Mouse (Mus musculus): Measurements from ENCODE around the gene Gm28230.

Gene Gm28230

DNA sequence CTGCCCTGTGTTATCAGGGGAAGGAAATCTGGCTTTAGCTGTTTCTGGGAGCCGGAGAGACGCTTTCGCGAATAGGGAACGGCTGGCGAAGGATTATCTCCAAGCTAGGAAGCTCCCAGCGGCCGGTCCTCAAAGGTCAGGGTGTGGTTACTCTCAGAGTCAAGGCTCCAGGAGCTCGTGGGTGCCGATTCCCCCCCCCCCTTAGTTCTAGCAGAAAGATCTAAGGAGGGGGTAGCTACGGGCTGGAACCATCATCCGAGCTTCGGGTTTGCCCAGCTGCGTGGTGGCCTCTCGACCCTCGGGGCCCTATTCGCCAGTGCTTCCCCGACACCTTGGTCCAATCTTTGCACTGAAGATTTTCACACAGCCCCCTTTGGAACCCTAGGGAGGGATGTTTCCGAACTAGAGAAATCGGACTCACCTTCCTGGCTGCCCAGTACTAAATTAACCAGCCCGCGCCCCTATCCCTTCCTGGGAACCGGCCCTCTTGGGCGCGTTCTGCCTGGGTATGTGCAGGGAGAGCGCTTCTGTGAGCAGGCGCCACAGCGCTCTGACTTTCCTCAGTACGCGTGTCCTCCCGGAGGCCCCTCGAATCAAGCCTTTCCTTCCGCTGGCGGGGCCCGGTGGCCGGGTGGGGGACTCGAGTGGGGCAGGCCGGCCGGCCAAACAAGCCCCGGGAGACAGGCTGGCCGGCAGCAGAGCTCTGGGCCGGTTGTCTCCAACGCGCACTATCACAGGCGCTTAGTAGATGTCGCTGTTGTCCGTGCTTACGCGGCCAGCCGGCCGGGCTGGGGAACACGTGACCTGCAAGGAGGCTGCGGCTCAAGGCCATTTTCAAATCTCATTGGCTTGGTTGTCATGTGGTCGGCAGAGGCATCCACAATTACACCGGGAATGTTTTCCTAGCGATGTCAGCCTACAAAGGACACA, 35.2 kb upstream of the Gm28230 start, which contains the start of gene Hoxd10:
Hoxd10 (plus strand) TSS at position 903 of the 930 bp plus-strand sequence.
- no peak for DNase-seq (ENCODE audit: low spot score in 2 of 2)

DNA sequence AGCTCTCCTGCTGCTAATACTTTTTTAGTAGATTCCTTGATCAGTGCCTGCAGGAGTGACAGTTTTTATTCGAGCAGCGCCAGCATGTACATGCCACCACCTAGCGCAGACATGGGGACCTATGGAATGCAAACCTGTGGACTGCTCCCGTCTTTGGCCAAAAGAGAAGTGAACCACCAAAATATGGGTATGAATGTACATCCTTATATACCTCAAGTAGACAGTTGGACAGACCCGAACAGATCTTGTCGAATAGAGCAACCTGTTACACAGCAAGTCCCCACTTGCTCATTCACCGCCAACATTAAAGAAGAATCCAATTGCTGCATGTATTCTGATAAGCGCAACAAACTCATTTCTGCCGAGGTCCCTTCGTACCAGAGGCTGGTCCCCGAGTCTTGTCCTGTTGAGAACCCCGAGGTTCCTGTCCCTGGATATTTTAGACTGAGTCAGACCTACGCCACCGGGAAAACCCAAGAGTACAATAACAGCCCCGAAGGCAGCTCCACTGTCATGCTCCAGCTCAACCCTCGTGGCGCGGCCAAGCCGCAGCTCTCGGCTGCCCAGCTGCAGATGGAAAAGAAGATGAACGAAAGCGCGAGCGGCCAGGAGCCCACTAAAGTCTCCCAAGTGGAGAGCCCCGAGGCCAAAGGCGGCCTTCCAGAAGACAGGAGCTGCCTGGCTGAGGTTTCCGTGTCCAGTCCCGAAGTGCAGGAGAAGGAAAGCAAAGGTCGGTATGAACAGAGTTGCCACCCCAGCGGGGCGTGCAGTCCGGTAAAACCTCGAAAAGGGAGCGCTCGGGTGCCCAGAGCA, 34.3 kb upstream of the Gm28230 start:
- DNase-seq (ENCODE audit: low spot score in 2 of 2), result no peak

DNA sequence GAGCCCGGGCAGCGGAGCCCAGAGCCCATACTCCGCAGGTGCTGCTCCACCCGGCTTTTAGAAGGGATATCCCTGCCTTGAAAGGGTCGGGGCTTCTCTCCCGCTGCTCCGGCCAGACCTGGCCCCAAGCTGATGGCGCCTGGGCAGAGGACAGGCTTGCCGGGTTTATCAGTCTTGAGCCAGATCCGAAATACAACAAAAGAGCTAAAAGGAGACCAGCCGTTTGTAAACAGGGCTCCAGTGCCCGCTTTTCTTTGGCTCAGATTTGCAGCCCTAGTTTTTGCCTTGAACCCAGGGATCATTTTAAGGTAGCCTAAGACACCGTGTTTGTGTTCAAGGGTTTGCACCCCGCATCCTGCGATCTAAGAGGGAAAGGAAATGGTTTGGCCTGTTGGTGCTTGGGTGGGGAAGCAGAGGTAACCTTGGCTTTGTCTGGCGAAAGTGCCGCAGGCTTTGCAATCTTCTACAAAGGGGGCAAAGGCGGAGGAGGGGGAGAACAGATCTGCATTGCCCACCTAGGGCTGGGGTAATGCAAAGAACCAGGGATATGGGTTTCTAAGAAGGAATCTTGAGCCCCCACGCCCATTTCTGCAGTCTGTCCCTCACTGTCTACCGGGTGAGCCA, 33.6 kb upstream of the Gm28230 start:
- DNase-seq (ENCODE audit: low spot score in 2 of 2), result no peak

DNA sequence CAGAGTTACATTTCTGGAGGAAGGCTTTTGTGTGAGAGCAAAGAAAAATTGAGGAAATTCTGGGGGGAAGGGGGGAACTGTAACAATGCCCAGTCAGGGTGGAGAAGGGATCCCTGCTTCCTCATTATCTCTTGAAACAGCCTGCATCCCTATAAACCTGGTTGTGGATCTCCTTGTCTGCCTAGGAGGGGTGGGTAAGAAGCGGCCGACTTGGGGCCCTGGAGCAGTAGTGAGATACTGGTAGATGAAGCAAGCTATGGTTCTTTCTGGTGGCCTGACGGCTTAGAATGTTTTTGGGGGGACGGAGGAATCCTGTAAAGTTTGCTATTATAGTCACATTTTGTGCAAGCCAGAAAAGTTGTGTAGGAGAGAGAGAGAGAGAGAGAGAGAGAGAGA, 33.1 kb upstream of the Gm28230 start:
- no peak for DNase-seq (ENCODE audit: low spot score in 2 of 2)

DNA sequence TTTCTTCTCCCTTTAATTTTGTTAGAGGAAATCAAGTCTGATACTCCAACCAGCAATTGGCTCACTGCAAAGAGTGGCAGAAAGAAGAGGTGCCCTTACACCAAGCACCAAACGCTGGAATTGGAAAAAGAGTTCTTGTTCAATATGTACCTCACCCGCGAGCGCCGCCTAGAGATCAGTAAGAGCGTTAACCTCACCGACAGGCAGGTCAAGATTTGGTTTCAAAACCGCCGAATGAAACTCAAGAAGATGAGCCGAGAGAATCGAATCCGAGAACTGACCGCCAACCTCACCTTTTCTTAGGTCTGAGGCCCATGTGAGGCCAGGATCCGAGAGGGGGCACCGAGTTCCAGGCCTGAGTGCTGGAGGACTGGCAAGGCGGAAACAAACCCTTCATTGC, 32.5 kb upstream of the Gm28230 start:
- no peak for DNase-seq (ENCODE audit: low spot score in 2 of 2)

DNA sequence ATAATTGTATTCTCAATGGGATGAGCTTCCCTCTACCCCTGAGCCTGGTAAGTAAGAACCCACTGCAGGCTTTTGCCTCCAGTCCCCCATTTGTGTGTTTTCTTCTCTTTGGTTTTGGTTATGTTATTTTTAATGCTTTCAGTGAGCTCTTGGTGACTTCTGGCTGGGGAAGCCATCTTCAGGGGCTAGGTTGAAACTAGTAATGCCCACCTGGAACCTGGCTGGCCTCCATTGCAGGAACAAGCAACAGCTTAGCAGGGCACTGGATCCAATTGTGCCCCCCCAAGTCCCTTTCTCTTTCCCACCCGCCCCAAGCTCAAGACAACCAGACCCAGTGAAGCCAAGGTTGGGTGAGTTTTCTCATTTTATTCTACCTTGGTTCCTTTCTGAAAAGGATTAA, 31.1 kb upstream of the Gm28230 start:
- DNase-seq (ENCODE audit: low spot score in 2 of 2), result no peak

DNA sequence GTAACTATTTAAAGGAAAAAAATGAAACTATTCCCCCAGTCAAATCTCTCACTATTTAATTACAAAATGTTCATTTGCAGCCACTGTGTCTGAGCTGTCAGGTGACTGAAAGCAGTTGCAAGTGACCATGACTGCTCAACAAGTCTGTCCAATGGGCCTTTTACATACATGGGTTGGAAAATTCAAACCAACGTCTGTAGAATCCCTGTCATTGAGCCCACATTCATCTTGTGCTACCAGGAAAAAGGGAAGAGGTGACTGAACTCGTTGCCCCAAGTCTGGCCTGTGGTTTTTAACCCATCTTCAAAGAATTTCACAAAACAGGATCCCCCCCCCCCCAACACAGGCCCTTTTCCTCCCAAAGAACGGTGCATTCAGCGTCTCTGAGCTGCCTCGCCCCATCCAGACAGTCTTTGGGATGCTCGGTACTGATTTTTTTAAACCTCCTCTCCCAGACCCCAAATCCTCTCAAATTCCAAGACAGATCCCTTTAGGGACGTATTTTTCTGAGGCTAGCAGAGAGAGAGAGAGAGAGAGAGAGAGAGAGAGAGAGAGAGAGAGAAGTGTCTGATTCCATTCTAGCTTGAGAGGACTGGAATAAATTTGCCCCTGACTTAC, 30.6 kb upstream of the Gm28230 start:
- no peak for DNase-seq (ENCODE audit: low spot score in 2 of 2)

DNA sequence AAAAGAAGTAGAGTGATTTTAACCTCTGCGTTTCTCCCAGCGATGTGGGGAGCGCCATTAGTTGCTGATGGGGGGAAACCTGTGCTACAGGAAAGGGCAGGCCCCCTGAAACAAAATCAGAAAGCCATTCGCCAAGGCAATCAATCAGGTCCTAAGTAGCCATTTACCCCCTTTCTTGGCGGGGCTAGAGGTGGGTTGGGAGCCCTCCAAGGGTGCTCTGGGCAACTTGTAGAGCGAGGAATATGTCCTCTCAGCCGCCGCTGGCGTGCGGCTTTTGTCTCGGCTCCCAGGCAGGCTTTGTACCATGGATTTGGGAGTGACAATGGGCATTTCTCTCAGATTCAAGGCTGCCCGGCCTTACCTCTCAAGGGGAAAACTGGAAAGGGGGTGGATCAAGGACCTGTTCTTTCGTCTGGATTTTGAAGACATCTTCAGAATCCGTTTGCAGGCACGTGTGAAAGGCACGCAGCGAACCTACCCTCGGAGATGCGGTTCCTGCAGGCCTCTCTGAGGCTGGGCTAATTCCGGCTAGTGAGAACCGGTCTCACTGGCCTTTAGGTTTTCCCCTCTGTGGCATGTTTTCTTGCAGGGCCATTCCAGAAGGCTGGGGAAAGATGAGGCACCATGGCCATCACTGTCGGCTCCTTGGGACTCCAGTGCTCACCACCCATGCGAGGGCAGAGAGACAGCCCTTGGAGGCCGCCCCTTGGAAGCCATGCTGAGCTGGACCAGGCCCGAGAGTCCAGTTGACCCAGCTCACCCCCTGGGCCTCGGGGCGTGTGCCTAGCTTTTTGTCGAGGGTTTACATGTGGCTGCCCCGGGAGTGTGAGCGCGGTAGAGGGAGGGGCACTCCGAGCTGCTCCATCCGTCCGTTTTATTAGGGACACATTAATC, 29.8 kb upstream of the Gm28230 start:
- DNase-seq (ENCODE audit: low spot score in 2 of 2), result no peak

DNA sequence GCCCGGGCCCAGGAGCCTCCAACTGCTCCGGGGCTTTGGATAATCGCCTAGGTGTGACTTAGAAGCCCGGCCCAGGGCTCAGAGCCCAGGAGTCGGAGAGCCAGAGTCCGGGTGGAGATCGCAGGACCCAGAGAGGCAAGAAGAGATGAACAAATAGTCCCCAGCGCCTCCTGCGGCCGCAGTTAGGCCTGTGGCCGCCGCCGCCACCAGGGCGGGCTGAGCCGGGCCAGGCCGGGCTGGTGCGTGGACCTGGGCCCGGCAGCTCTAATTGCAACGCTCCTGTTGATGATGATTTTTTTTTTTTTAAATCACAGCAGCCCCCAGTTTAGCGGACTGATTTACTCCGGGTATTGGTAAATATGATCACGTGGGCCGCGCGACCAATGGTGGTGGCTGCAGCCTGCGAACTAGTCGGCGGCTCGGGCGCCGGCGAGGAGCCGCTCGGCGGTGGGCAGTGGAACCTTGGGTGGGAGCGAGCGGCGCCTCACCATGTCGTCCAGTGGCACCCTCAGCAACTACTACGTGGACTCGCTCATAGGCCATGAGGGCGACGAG, 28.9 kb upstream of the Gm28230 start, which contains the start of gene Hoxd9:
Hoxd9 (plus strand) TSS at position 161 of the 555 bp plus-strand sequence.
- no peak for DNase-seq (ENCODE audit: low spot score in 2 of 2)

DNA sequence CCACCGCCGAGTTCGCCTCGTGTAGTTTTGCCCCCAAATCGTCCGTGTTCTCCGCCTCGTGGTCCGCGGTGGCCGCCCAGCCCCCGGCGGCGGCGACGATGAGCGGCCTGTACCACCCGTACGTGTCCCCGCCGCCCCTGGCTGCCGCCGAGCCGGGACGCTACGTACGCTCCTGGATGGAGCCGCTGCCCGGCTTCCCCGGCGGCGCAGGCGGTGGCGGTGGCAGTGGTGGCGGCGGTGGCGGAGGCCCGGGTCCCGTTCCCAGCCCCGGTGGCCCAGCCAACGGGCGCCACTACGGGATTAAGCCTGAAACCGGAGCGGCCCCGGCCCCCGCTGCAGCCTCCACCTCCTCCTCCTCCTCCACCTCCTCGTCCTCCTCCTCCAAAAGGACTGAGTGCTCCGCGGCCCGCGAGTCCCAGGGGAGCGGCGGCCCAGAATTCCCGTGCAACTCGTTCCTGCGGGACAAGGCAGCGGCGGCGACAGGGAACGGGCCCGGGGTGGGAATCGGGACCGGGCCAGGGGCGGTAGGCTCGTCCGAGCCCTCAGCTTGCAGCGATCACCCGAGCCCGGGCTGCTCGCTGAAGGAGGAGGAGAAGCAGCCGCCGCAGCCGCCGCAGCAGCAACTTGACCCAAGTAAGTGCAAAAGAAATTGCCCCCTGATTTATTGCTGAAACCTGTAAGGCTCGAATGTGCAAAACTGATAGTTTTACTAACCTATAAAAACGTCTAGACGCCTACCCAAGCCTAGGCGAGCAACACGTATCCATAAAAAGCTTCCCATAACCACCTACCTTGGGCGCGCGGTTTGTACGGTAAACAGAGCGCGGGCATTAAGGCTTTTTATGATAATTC, 28.1 kb upstream of the Gm28230 start:
- DNase-seq (ENCODE audit: low spot score in 2 of 2), result no peak

DNA sequence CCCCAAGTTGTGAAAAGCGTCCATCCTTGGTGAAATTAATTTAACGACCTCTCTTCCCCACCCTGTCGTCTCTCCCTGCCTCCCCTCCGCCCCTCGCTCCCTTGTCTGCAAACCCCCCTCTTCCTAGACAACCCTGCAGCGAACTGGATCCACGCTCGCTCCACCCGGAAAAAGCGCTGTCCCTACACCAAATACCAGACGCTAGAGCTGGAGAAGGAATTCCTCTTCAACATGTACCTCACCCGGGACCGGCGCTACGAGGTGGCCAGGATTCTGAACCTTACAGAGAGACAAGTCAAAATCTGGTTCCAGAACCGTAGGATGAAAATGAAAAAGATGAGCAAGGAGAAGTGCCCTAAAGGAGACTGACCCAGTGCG, 27.5 kb upstream of the Gm28230 start:
- no peak for DNase-seq (ENCODE audit: low spot score in 2 of 2)

DNA sequence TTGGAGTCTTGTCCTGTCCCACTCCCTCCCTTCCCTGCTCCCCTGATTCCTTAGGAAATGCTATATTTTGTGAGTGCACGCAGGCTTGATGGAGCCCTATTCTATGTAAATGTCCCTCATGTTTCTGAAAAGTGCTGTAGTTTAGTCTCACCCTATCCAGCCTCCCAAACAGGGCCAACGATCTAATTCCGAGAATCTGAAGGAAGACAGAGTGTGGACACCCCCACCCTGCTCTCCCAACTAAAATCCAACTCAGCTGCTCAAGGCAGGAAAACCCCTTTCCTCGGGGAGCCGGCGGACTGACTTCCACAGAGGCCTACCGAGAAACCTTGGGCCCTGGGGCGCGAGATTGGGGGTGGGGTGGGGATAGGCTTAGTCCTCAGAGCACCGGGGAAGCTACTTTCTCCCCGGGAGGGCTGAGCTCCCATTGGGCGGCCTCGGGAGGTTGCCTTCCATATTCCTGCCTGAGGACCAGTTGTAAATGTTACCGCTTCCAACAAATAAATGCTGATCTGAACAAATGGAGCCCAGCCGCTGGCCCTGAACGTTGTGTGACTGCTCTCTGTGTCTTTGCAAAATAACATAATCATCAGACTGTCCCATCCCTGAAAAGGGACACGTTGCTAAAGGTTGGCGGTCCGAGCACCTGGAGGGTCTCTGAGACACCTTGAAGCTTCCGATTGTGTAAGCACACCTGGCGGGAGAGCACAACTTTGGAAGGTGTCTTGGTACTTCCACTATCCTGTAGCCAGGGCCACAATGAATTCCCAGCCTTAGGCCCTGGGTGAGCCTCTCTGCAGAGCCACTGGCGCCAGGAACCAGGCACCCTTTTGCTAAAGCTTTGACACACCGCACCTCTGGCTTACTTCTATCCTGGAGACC, 26.6 kb upstream of the Gm28230 start:
- DNase-seq (ENCODE audit: low spot score in 2 of 2), result no peak

DNA sequence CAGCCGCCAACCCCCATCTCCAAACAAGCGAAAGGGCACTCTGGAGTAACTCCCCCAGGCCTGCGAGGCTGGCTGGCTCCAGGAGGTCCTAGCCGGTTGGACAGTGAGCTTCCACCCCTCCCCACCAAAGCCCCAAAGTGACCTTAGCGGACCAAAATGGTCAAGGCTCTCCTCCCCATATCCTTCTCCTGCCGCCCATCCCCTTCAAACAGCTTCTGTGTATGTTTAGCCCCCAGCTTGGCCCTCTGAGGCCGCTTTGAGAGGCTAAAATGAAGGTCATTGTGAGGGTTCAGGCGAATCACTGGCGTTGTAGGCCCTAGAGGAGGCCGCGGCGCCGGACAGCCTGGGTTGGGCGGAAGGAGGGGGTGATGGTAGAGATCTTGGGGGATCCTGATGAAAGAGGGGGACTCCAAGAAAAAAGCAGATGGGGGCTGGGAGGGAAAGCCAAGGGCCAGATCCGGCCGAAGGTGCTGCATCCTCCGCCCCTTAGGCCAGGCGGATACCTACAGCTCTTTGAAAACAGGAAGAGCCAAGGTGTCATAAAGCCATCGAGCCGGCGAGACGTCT, 25.9 kb upstream of the Gm28230 start:
- DNase-seq (ENCODE audit: low spot score in 2 of 2), result no peak

DNA sequence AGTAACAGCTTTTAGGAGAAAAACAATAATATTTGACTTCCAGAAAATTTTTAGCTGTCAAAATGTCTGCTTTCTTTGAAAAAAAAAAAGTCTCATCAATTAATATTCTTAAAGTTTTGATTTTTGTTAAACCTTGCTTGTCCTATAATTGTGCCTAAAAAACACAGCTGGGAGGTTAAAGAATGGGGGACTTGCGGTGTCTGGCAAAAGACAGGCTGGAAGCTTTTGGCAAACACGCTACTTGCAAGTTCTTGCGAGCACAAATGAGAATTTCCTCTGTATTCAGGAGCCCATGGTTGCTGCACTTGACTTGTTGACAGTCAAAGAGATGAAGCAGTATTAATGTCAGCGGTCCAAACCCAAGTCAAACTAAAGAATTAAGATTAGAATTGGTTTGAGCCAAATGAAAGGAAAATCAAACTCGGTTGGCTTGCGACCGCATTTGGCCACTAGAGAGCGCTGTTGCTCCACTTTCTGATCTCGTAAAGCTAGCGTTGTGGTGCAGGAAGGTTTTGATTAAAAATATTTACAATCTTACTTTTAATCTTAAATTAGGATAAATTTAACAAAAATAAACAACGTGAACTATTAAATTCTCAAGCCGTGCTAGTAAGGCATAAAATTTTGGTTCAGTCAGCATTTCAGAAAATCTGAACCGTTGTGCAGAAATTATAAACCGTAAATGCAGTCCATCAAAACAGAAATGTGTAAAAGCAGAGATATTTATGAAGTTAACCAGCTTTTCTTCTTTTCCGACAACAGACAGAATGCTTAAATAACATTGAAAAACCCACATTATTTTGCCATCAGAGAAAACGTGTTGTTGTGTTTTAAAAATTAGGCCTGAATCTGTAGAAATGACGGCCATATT, 24.3 kb upstream of the Gm28230 start:
- peak in 1 of 2 experiments; percentile 76 for DNase-seq (ENCODE audit: low spot score in 2 of 2)

DNA sequence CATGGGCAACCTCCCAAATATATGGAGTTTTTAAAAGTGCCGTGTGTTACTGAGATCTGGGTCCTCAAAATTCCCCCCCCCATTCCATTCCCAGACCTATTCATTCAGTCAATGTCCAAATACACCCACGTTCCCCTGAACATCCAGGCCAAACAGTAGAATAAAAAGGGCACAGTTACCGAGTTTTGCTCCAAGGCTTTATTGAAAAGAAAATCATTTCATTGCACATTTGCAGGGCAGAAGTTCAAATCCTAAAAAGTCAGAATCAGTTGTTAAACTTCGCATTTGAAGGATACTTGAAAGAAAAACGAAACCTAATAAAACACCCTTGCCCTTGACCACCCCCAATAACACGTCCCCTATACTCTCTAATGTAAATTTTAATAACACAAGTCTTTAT, 23.7 kb upstream of the Gm28230 start:
- no peak for DNase-seq (ENCODE audit: low spot score in 2 of 2)

DNA sequence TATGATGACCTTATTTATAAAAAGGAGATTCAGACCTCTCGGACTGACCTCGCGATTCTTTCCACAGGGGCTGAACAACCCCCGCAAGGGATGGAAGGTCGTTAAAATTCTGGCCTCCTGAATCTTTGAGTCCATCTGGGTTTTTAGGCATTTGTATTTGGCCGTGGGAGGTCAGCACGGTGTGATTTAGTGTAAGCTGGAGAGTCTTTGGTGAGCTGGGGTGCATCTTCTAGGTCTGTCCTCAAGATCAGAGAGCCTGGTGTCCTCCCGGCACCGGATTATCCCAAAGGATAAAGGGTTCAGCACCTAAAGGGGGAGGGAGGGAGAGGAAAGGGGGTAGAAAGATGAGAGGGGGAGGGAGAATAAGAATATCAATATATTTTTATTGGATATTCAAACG, 23.2 kb upstream of the Gm28230 start:
- no peak for DNase-seq (ENCODE audit: low spot score in 2 of 2)

DNA sequence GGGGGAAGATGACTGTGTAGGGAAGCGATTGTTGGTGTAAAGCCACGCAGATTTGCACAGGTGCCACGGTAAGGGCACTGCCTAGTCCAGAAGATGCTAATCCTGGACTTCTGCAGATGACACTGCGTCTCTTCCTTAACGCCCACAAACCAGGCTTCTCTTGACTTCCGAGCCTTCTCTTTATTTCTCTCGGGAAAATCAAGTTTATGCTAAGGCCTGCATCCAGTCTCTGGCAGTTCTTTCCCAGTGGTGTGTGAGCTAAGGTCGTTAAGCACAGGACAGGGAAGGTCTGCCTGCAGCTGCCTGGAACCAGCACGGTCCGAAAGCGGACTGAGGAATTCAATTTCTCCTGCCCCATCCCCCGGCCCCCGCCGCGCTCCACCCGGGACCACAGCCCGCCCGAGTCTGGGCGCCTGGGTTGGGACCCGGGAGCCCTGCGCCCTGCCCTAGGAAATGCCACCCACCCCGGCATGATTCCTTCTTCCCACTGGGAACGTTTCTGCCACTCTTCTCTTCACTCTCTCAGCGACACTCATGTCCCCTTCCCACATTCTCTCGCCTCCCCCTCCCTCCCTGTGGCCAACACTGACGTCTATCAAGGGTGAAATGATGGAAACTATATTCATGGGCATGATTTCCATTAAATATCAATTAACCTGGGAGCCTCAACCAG, 22.7 kb upstream of the Gm28230 start:
- no peak for DNase-seq (ENCODE audit: low spot score in 2 of 2)
